Mouse (Mus musculus) myocyte (in vitro differentiated cells): ENCODE measurements at regions not wholly inside any gene's neighbourhood (a gene's known extent, or its start where the extent isn't known, plus 50 kb on each side); places are given as distances from the start of the nearest gene placed in this dataset.
"Not testable (repeated sequence)": the region's sequence is repeated elsewhere in the genome, so short reads cannot be mapped to it uniquely, and the experiment has no call there.

ENCODE experiments used
- CEBPB ChIP-seq: IDR thresholded peaks from 2 replicates; pipeline ENCODE4 v1.6.1; 2011; ENCODE audit warnings: mild to moderate bottlenecking, moderate library complexity; ENCODE audit not compliant: poor library complexity, insufficient read depth, severe bottlenecking
- E2F4 ChIP-seq: IDR thresholded peaks from one replicate; pipeline ENCODE4 v1.6.1; 2011; ENCODE audit warnings: mild to moderate bottlenecking, control low read depth, moderate library complexity; ENCODE audit not compliant: insufficient read depth
- MAX ChIP-seq: IDR thresholded peaks from one replicate; pipeline ENCODE4 v1.6.1; 2011; ENCODE audit warnings: low read depth, mild to moderate bottlenecking, control low read depth
- MYOD1 ChIP-seq, 3 experiments: IDR thresholded peaks; one replicate each; pipeline ENCODE4 v1.6.1; 2011; ENCODE audit warnings: control low read depth in 2 of 3, low read depth in 2 of 3, mild to moderate bottlenecking in 2 of 3, moderate library complexity in 1 of 3; ENCODE audit not compliant: insufficient read length in 2 of 3, control insufficient read depth in 1 of 3
- MYOG ChIP-seq, 3 experiments: IDR thresholded peaks; one replicate each; pipeline ENCODE4 v1.6.1; 2011; ENCODE audit warnings: control low read depth in 2 of 3, low read depth in 2 of 3, mild to moderate bottlenecking in 2 of 3; ENCODE audit not compliant: insufficient read length in 2 of 3, control insufficient read depth in 1 of 3, insufficient read depth in 1 of 3
- POLR2A ChIP-seq: IDR thresholded peaks from one replicate; pipeline ENCODE4 v1.6.1; 2011; ENCODE audit warnings: low read depth, mild to moderate bottlenecking, control low read depth, moderate library complexity; ENCODE audit not compliant: insufficient read length
- POLR2AphosphoS2 ChIP-seq: IDR thresholded peaks from one replicate; pipeline ENCODE4 v1.6.1; 2011; ENCODE audit warnings: low read depth, control low read depth; ENCODE audit not compliant: insufficient read length
- SRF ChIP-seq: IDR thresholded peaks from one replicate; pipeline ENCODE4 v1.6.1; 2011; ENCODE audit warnings: low read depth; ENCODE audit not compliant: control insufficient read depth, insufficient read length
- TCF12 ChIP-seq: IDR thresholded peaks from one replicate; pipeline ENCODE4 v1.6.1; 2011; ENCODE audit warnings: mild to moderate bottlenecking, control low read depth; ENCODE audit not compliant: poor library complexity, insufficient read depth, severe bottlenecking
- TCF3 ChIP-seq: IDR thresholded peaks from one replicate; pipeline ENCODE4 v1.6.1; 2011; ENCODE audit warnings: low read depth, control low read depth; ENCODE audit not compliant: insufficient read length
- USF1 ChIP-seq: IDR thresholded peaks from one replicate; pipeline ENCODE4 v1.6.1; 2011; ENCODE audit warnings: low read depth, mild to moderate bottlenecking, control low read depth, moderate library complexity

DNA sequence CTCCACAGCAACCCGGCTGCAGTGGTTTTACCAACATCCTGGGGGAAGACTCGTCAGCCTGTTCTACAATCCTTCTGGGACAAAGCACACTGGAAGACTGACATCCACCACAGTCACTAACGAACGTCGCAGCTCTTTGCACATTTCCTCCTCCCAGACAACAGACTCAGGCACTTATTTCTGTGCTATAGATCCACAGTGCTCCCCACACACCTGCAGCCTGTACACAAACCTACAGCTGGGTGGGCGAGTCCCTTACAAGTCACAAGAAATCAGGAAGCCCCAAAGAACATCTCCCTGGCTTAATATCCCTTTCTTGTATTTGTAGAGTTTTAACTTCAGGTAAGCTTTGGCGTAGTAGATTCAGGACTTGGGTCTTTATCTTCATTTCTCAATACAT is 618.7 kb downstream of the Dad1 start:
- TF ChIP-seq TCF3; TCF12; POLR2A; MYOG (IDR thresholded peaks at IDR 0.05; ENCODE audit: control insufficient read depth in 1 of 3, insufficient read depth in 1 of 3, insufficient read length in 2 of 3, low read depth in 2 of 3); USF1; E2F4; MAX; POLR2AphosphoS2; MYOD1 (IDR thresholded peaks at IDR 0.05; ENCODE audit: control insufficient read depth in 1 of 3, insufficient read length in 2 of 3, low read depth in 2 of 3); CEBPB; SRF: not testable (repeated sequence)
